Mouse (Mus musculus): ENCODE results near the gene Serpinb1a. TPM values are rescaled to one million over a fixed set of nuclear protein-coding genes. Genes with fewer than 3 reads are reported as not detected.

Gene Serpinb1a
- polyA plus RNA-seq, 1 experiment from 2014 or later = 10.1 TPM

DNA sequence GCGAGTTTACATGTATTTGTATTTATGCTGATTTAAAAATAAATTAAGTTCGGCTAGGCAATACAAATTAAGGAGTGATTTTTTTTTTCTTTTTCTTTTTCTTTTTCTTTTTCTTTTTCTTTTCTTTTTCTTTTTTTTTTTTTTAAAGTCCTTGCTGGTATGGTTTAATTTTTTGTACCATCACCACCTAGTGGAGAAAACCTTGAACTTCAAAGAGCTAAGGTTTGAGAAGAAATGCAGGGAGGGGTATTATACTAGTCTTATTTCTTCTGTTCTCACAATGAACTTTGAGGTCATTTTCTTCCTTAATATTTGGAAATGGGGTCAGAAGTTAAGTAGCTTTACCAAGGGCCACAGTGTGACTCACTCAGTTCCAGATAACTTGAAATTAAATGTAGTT, 51.9 kb downstream of the Serpinb1a start:
- no peak overlapping the region for H3K4me3 ChIP-seq (ENCODE audit: low read depth, low read length)
- H3K27ac ChIP-seq (ENCODE audit: low read depth, low read length) = no peak overlapping the region
- WGBS = 54% methylated on average over 2 of the region's 2 CpGs

GRCm38 (mm10) chr13:32797085-32797484, 53.9 kb downstream of the Serpinb1a start:
- Histone ChIP-seq H3K27ac (ENCODE audit: low read depth, low read length) (no peak overlapping the region), H3K9me3 (ENCODE audit: control insufficient read depth, low read length) (no peaks in the 10 kb centered on the region), H3K9ac (ENCODE audit: low read depth, low read length) (no peak overlapping the region), H3K27me3 (replicated peaks; ENCODE audit: control insufficient read depth, insufficient read depth, low read length) (no peaks in the 10 kb centered on the region), H3K4me2 (no peak overlapping the region), H3K36me3 (ENCODE audit: control insufficient read depth, insufficient read depth, low read length) (no peaks in the 10 kb centered on the region), H3K4me1 (replicated peaks; ENCODE audit: control insufficient read depth, insufficient read depth, low read length) (peaks cover 4% of the 10 kb centered on the region; the same call in 1 of the 2 replicates), H3K4me3 (ENCODE audit: low read depth, low read length) (no peak overlapping the region)
- DNase-seq (ENCODE audit: low spot score) = no peak
- WGBS = 87% methylated on average over 1 of the region's 1 CpGs
- no peak for ATAC-seq (replicated peaks; ENCODE audit: low FRiP score)

More for the DNA sequence above, 51.9 kb downstream of the Serpinb1a start:
- Histone ChIP-seq H3K4me1 (replicated peaks; ENCODE audit: control insufficient read depth, insufficient read depth, low read length) (peaks cover 18% of the 10 kb centered on the region), H3K9ac (ENCODE audit: low read depth, low read length) (no peak overlapping the region), H3K36me3 (ENCODE audit: control insufficient read depth, insufficient read depth, low read length) (no peaks in the 10 kb centered on the region), H3K27me3 (replicated peaks; ENCODE audit: control insufficient read depth, insufficient read depth, low read length) (no peaks in the 10 kb centered on the region), H3K9me3 (ENCODE audit: control insufficient read depth, low read length) (no peaks in the 10 kb centered on the region), H3K4me2 (no peak overlapping the region)
- no peak for DNase-seq (ENCODE audit: low spot score)
- ATAC-seq (replicated peaks; ENCODE audit: low FRiP score) = no peak

DNA sequence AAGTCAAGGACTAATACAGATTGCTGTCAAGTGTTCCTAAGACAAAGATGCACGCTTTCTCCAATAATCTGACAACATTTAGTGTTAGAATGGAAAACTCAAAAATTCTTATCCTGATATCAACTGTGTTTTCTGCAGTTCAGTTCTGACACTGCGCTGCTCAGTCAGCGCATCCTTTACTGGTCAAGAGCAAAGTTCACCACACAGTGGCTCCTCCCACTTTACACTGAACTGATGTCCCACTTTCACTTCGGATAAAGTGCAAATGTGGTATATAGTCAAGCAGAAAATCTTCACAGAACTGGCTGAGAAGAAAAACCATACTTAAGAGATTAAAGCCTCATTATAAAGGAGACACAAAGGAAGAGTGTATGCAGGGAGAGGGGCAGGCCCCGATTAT, 55.8 kb downstream of the Serpinb1a start:
- Histone ChIP-seq H3K27me3 (replicated peaks; ENCODE audit: control insufficient read depth, insufficient read depth, low read length) (no peaks in the 10 kb centered on the region), H3K4me1 (replicated peaks; ENCODE audit: control insufficient read depth, insufficient read depth, low read length) (no peaks in the 10 kb centered on the region), H3K4me2 (no peak overlapping the region), H3K4me3 (ENCODE audit: low read depth, low read length) (no peak overlapping the region), H3K27ac (ENCODE audit: low read depth, low read length) (no peak overlapping the region), H3K9ac (ENCODE audit: low read depth, low read length) (no peak overlapping the region), H3K36me3 (ENCODE audit: control insufficient read depth, insufficient read depth, low read length) (no peaks in the 10 kb centered on the region), H3K9me3 (ENCODE audit: control insufficient read depth, low read length) (no peaks in the 10 kb centered on the region)
- no peak for ATAC-seq (replicated peaks; ENCODE audit: low FRiP score)
- DNase-seq (ENCODE audit: low spot score) = no peak
- WGBS = 85% methylated on average over 5 of the region's 5 CpGs

GRCm38 (mm10) chr13:32794619-32795018, 56.4 kb downstream of the Serpinb1a start:
- Histone ChIP-seq H3K4me2 (no peak overlapping the region), H3K27me3 (replicated peaks; ENCODE audit: control insufficient read depth, insufficient read depth, low read length) (no peaks in the 10 kb centered on the region), H3K9ac (ENCODE audit: low read depth, low read length) (no peak overlapping the region), H3K4me1 (replicated peaks; ENCODE audit: control insufficient read depth, insufficient read depth, low read length) (no peaks in the 10 kb centered on the region), H3K9me3 (ENCODE audit: control insufficient read depth, low read length) (no peaks in the 10 kb centered on the region), H3K4me3 (ENCODE audit: low read depth, low read length) (no peak overlapping the region), H3K36me3 (ENCODE audit: control insufficient read depth, insufficient read depth, low read length) (no peaks in the 10 kb centered on the region), H3K27ac (ENCODE audit: low read depth, low read length) (no peak overlapping the region)
- ATAC-seq (replicated peaks; ENCODE audit: low FRiP score) (no peak), DNase-seq (ENCODE audit: low spot score) (no peak)
- WGBS = 76% methylated on average over 2 of the region's 2 CpGs

Other genes starting within 250 kb of the Serpinb1a start
- gene Mylk4, start 67.2 kb downstream of the Serpinb1a start, polyA plus RNA-seq (2014; fragmentation: Nextera tagmentation; extraction: Ambion mirVana) = 0.10 and 0.12 TPM in 2 replicates
- 19.9 and 23.1 TPM in 2 replicates for gene Wrnip1, start 49.1 kb downstream of the Serpinb1a start, polyA plus RNA-seq (2014; fragmentation: Nextera tagmentation; extraction: Ambion mirVana)
- gene D930007J09Rik, start 48.3 kb downstream of the Serpinb1a start, polyA plus RNA-seq (2014; fragmentation: Nextera tagmentation; extraction: Ambion mirVana) = not detected in 2 replicates
- gene Serpinb1c, start 47.0 kb upstream of the Serpinb1a start, polyA plus RNA-seq (2014; fragmentation: Nextera tagmentation; extraction: Ambion mirVana) = 0.18 TPM in 1 of 2 replicates, not detected in the other
- 3.8 and 6.4 TPM in 2 replicates for gene Serpinb6b, start 114.0 kb upstream of the Serpinb1a start, polyA plus RNA-seq (2014; fragmentation: Nextera tagmentation; extraction: Ambion mirVana)
- 3.2 and 3.4 TPM in 2 replicates for gene Serpinb9, start 152.1 kb upstream of the Serpinb1a start, polyA plus RNA-seq (2014; fragmentation: Nextera tagmentation; extraction: Ambion mirVana)
- gene Serpinb9b, start 176.2 kb upstream of the Serpinb1a start, polyA plus RNA-seq (2014; fragmentation: Nextera tagmentation; extraction: Ambion mirVana) = not detected in 2 replicates
- gene Serpinb1b, start 227.4 kb upstream of the Serpinb1a start, polyA plus RNA-seq (2014; fragmentation: Nextera tagmentation; extraction: Ambion mirVana) = not detected in 2 replicates